21 mouse cellular contexts compared by ENCODE assay signal in the genomic region with DNA sequence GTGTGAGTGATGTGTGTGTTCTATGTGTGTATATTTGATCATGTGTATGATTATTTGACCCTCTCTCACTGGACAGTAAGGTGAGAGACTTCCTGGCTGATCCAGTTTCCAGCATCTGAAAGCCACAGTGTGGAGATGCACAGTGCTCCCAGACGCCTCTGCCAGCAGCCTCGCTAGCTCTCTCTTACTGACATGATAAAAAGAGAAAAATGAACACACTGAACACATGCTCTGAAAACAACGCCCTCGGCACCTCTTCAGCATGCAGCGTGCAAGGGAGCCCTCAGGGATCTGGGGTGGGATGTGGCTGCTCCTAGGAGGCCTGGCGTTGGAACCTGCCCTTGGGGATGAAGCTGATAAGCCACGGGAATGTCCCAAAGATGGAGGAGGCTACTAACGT.
A peak's percentile ranks its signal among the peaks of the same experiment; 100 is the strongest.
DNase-seq lines count a peak whose midpoint lies in the region; ATAC-seq and TF ChIP-seq lines count a peak whose summit lies in the region.
"Had no signal": no experiment of that assay in that cellular context is flagged by ENCODE, and none has a peak within 500 bp of the region (broad histone marks: within the 10 kb centered on the region; RNA-seq: fewer than 3 reads in every experiment).

No protein-coding gene starts in this region.

- no peak overlapping the region for H3K4me3 ChIP-seq in hindbrain, embryonic 12.5 days
- H3K4me3 ChIP-seq in hindbrain, embryonic 11.5 days (ENCODE audit: low read depth, low read length) = no peak overlapping the region
- H3K4me3 ChIP-seq in midbrain, postnatal 0 days (ENCODE audit: low read depth, low read length) = no peak overlapping the region
- no peak overlapping the region for H3K4me3 ChIP-seq in liver, embryonic 12.5 days
- H3K4me3 ChIP-seq: embryonic facial prominence, embryonic 12.5 days; erythroblast, embryonic 14.5 days; forebrain, embryonic 13.5 days; heart, embryonic 10.5 days; left cerebral cortex, adult 2 months had no signal

- 75% methylated on average over 8 of the region's 8 CpGs for WGBS in hindbrain, embryonic 12.5 days
- 71% methylated on average over 8 of the region's 8 CpGs for WGBS in hindbrain, embryonic 11.5 days
- WGBS in midbrain, postnatal 0 days = 42% methylated on average over 8 of the region's 8 CpGs
- 68% methylated on average over 8 of the region's 8 CpGs for WGBS in liver, embryonic 12.5 days (ENCODE audit: insufficient replicate concordance)

- no peak for ATAC-seq in hindbrain, embryonic 12.5 days (ENCODE audit: low FRiP score)
- ATAC-seq in hindbrain, embryonic 11.5 days (ENCODE audit: low FRiP score) = no peak
- no peak for ATAC-seq in midbrain, postnatal 0 days (ENCODE audit: low FRiP score)
- no peak for ATAC-seq in liver, embryonic 12.5 days
- ATAC-seq: forebrain, embryonic 13.5 days; inflammation-experienced regulatory T-cells, adult 6 months; liver, postnatal 0 days had no signal

- H3K27ac ChIP-seq in hindbrain, embryonic 12.5 days = peak overlapping the region; percentile 45; the same call in 1 of the 2 replicates
- H3K27ac ChIP-seq in hindbrain, embryonic 11.5 days (ENCODE audit: low read depth, low read length) = no peak overlapping the region
- peak overlapping the region; percentile 19; the same call in 1 of the 2 replicates for H3K27ac ChIP-seq in midbrain, postnatal 0 days (ENCODE audit: low read depth, low read length)
- no peak overlapping the region for H3K27ac ChIP-seq in liver, embryonic 12.5 days
- H3K27ac ChIP-seq: embryonic facial prominence, embryonic 12.5 days; forebrain, embryonic 13.5 days; heart, embryonic 10.5 days; left cerebral cortex, adult 2 months had no signal

- no peak overlapping the region for H3K4me2 ChIP-seq in hindbrain, embryonic 12.5 days (replicated peaks)
- H3K4me2 ChIP-seq in hindbrain, embryonic 11.5 days (replicated peaks; ENCODE audit: low read depth, low read length) = no peak overlapping the region
- no peak overlapping the region for H3K4me2 ChIP-seq in midbrain, postnatal 0 days (ENCODE audit: low read depth, low read length, poor library complexity, severe bottlenecking)
- no peak overlapping the region for H3K4me2 ChIP-seq in liver, embryonic 12.5 days
- H3K4me2 ChIP-seq: embryonic facial prominence, embryonic 12.5 days; forebrain, embryonic 13.5 days had no signal

- H3K9me3 ChIP-seq in hindbrain, embryonic 12.5 days (replicated peaks) = no peaks in the 10 kb centered on the region
- no peaks in the 10 kb centered on the region for H3K9me3 ChIP-seq in hindbrain, embryonic 11.5 days (ENCODE audit: control insufficient read depth, low read length)
- no peaks in the 10 kb centered on the region for H3K9me3 ChIP-seq in midbrain, postnatal 0 days (ENCODE audit: low read length)
- H3K9me3 ChIP-seq in liver, embryonic 12.5 days (replicated peaks) = no peaks in the 10 kb centered on the region
- H3K9me3 ChIP-seq: embryonic facial prominence, embryonic 12.5 days; forebrain, embryonic 13.5 days; heart, embryonic 10.5 days had no signal

- H3K27me3 ChIP-seq in hindbrain, embryonic 12.5 days = no peaks in the 10 kb centered on the region
- no peaks in the 10 kb centered on the region for H3K27me3 ChIP-seq in hindbrain, embryonic 11.5 days (ENCODE audit: control insufficient read depth, insufficient read depth, low read length)
- H3K27me3 ChIP-seq in midbrain, postnatal 0 days (ENCODE audit: insufficient read depth, low read length) = no peaks in the 10 kb centered on the region
- no peaks in the 10 kb centered on the region for H3K27me3 ChIP-seq in liver, embryonic 12.5 days (replicated peaks)
- H3K27me3 ChIP-seq: forebrain, embryonic 13.5 days had no signal

- H3K36me3 ChIP-seq in hindbrain, embryonic 12.5 days = no peaks in the 10 kb centered on the region
- H3K36me3 ChIP-seq in hindbrain, embryonic 11.5 days (ENCODE audit: control insufficient read depth, insufficient read depth, low read length) = no peaks in the 10 kb centered on the region
- no peaks in the 10 kb centered on the region for H3K36me3 ChIP-seq in midbrain, postnatal 0 days (ENCODE audit: insufficient read depth, low read length)
- peaks cover 94% of the 10 kb centered on the region for H3K36me3 ChIP-seq in liver, embryonic 12.5 days
- H3K36me3 ChIP-seq: embryonic facial prominence, embryonic 12.5 days; heart, embryonic 10.5 days had no signal

- H3K4me1 ChIP-seq in hindbrain, embryonic 12.5 days = peaks cover 31% of the 10 kb centered on the region
- peaks cover 2% of the 10 kb centered on the region; the same call in 1 of the 2 replicates for H3K4me1 ChIP-seq in hindbrain, embryonic 11.5 days (replicated peaks; ENCODE audit: control insufficient read depth, insufficient read depth, low read length)
- H3K4me1 ChIP-seq in midbrain, postnatal 0 days (ENCODE audit: insufficient read depth, low read length) = peaks cover 8% of the 10 kb centered on the region; the same call in 1 of the 2 replicates
- H3K4me1 ChIP-seq in liver, embryonic 12.5 days = peaks cover 45% of the 10 kb centered on the region

- no peak for DNase-seq in hindbrain, embryonic 11.5 days (ENCODE audit: low spot score)
- peak; percentile 37 for DNase-seq in retina, postnatal 1 day
- DNase-seq in retina, embryonic 14.5 days (ENCODE audit: low spot score) = no peak
- DNase-seq in midbrain, postnatal 0 days (ENCODE audit: low spot score) = no peak
- no peak for DNase-seq in adrenal gland, postnatal 36 days
- DNase-seq: cerebellum, adult 9-10 months; kidney, adult 2 months; kidney, postnatal 10 days; left cerebral cortex, postnatal 4 days; liver; liver, postnatal 0 days; lung, postnatal 10 days; right cerebral cortex, adult 18-20 months had no signal

- TF ChIP-seq CTCF in midbrain, postnatal 0 days (IDR thresholded peaks at IDR 0.05) = no peak

- H3K9ac ChIP-seq in hindbrain, embryonic 12.5 days = no peak overlapping the region
- H3K9ac ChIP-seq in hindbrain, embryonic 11.5 days (ENCODE audit: low read depth, low read length) = no peak overlapping the region
- H3K9ac ChIP-seq in midbrain, postnatal 0 days (replicated peaks; ENCODE audit: low read length, poor library complexity, severe bottlenecking) = no peak overlapping the region
- H3K9ac ChIP-seq in liver, embryonic 12.5 days = no peak overlapping the region
- H3K9ac ChIP-seq: embryonic facial prominence, embryonic 12.5 days; forebrain, embryonic 13.5 days; liver, postnatal 0 days had no signal

Comparison
In these comparisons a context has a peak if more than half of its experiments do, and no peak if none do; other contexts are left out.
1. H3K27ac ChIP-seq: peak in hindbrain, embryonic 12.5 days (single experiment) and midbrain, postnatal 0 days (single experiment); none in hindbrain, embryonic 11.5 days (single experiment) and liver, embryonic 12.5 days (single experiment).